Mouse (Mus musculus) lung, adult 2 months (tissue): ENCODE data around the gene Nfix. TPM values are rescaled to one million over a fixed set of nuclear protein-coding genes. Genes with fewer than 3 reads are reported as not detected.

ENCODE experiments used
- DNase-seq: peaks from one replicate; pipeline ENCODE4 v3.0.0; 2022
- H3K4me1 ChIP-seq: fragments of 200-500 bp; 2 replicates; pipeline ENCODE4 v1.6.1; 2011; ENCODE audit warnings: low read length; ENCODE audit not compliant: control insufficient read depth, insufficient read depth
- H3K4me3 ChIP-seq: fragments of 200-500 bp; replicated peaks from 2 replicates; pipeline ENCODE3; 2011; ENCODE audit warnings: low read depth, mild to moderate bottlenecking, control low read depth, low read length; ENCODE audit errors: extremely low read depth
- CTCF ChIP-seq: fragments of 200-500 bp; IDR thresholded peaks from 2 replicates; pipeline ENCODE4 v1.5.1; 2011; ENCODE audit warnings: mild to moderate bottlenecking, low read length, control low read depth; ENCODE audit not compliant: insufficient read depth
- POLR2A ChIP-seq: fragments of 200-500 bp; IDR thresholded peaks from 2 replicates; pipeline ENCODE4 v1.6.1; 2011; ENCODE audit warnings: low read depth, mild to moderate bottlenecking, control low read depth, low read length, borderline replicate concordance; ENCODE audit errors: extremely low read depth
- WGBS: fragments of 180-500 bp; shearing (Covaris S2); methylation state at CpG from one replicate; pipeline ENCODE4 v1.1.7; 2018; 5-methylcytosine and 5-hydroxymethylcytosine counted together
- polyA plus RNA-seq: library from polyadenylated mRNA; depleted of rRNA; stranded (reverse); fragments of >200 nt; gene quantifications from 2 replicates; pipeline ENCODE4 v1.2.3, GENCODE M21; 2012

Gene Nfix
- polyA plus RNA-seq, 1 experiment, result 96.2 TPM

- Histone ChIP-seq H3K4me1 (peaks cover 33% of the 10 kb centered on the region), H3K4me3 (peak overlapping the region; percentile 54)
- no peak for TF ChIP-seq CTCF
- TF ChIP-seq POLR2A, result no peak
- no peak for DNase-seq
- 2% methylated on average over 19 of the region's 19 CpGs for WGBS
These were observed 26.3 kb downstream of the Nfix start for GRCm38 (mm10) chr8:84773833-84774232.

DNA sequence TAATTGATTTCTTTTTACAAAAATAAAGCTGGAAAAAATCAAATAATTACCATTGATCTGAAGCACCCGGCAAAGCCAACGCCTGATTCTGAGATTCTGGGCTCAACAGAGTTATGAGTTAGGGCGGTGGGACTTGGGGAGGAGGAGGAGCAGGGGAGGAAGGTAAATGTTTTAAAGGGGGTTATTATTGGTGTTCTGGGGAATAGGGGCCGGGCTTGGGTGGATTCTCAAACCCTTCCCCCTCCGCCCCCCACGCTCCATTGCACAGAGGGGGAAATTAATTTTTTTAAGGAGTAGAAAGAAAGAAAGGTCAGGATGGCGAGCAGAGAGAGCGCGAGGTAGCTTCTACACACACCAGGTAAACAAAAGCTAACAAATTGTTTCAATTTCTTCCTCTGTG is 26.8 kb downstream of the Nfix start:
- no peak overlapping the region for H3K4me3 ChIP-seq
- DNase-seq, result no peak
- TF ChIP-seq CTCF (no peak), POLR2A (no peak)
- 28% methylated on average over 9 of the region's 9 CpGs for WGBS
- peaks cover 33% of the 10 kb centered on the region for H3K4me1 ChIP-seq

DNA sequence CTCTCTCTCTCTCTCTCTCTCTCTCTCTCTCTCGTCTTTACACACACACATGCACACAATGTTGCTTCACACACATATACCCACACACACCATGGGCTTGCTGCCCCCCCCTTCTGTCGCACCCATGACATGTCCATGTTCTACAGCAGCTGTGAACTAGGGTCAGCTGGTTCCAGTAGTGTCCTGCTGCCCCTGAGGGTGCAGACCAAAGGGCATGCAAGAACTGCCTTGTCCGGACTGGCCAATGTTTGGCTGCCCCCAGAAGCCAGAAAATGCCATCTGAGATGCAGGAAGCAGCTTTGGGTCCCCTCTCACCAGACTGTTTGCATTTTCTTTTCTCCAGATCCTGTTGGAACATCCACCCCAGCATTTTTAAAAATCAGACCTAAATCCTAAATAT is 27.5 kb downstream of the Nfix start:
- Histone ChIP-seq H3K4me1 (peaks cover 33% of the 10 kb centered on the region), H3K4me3 (no peak overlapping the region)
- WGBS, result 35% methylated on average over 3 of the region's 3 CpGs
- no peak for DNase-seq
- no peak for TF ChIP-seq POLR2A
- TF ChIP-seq CTCF, result no peak

DNA sequence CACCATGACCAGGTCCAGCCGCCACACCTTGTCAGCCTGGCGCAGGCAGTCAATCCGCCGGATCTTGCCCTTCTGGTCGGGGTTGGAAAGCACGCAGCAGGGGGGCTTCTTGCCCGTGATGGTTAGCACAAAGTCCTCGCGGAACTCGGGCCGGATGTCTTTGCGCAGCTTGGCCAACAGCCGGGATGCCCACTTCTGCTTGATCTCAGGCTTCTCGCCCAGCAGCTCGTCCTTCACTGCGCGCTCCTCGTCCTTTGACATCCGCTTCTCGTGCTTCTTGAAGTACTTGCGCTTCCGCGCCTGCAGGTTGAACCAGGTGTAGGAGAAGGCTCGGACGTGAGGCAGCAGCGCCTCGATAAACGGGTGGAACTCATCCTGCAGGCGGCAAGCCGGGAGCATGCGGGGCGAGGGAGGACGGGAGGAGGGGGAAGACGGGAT is 28.2 kb downstream of the Nfix start:
- TF ChIP-seq CTCF, result no peak
- peak; percentile 29; the same call in 1 of the 2 replicates for TF ChIP-seq POLR2A
- 29% methylated on average over 34 of the region's 34 CpGs for WGBS
- Histone ChIP-seq H3K4me1 (peaks cover 33% of the 10 kb centered on the region), H3K4me3 (peak overlapping the region; percentile 27)
- DNase-seq, result peak; percentile 62

DNA sequence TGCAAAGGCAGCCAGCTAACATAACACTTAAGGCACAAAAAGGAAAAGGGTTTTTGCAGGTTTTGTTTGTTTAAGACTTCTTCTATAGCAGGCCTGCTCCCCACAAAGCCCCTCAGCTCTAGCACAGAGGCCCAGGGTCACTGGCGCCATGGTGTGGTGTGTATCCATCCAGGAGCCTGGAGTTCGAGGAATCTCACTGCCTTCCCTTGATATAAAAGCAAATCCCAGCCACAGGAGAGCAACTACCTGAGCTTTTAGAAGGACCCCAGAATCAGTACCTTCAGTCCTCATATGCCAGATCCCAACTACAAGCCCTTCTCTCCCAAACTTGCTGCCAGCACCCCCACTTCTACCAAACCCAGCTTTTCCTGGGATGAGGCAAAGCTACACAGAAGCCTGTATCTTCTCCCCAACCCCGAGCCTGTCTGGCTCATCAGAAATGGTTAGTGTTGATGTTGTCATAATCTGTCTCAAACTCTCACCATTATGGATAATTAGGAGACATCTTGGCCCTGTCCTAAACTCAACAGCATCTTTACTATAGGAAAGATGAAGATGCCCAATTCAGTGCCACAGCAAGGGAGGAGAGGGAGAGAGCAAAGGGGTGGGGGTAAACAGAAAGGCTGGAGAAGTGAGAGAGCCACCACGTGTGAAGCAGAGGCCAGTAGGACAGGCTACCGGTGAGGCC is 29.0 kb downstream of the Nfix start:
- no peak for DNase-seq
- TF ChIP-seq POLR2A (no peak), CTCF (no peak)
- peaks cover 35% of the 10 kb centered on the region for H3K4me1 ChIP-seq
- no peak overlapping the region for H3K4me3 ChIP-seq
- 47% methylated on average over 5 of the region's 5 CpGs for WGBS

- Histone ChIP-seq H3K4me1 (peaks cover 36% of the 10 kb centered on the region), H3K4me3 (peak overlapping the region; percentile 31)
- 33% methylated on average over 12 of the region's 12 CpGs for WGBS
- TF ChIP-seq POLR2A (no peak), CTCF (no peak)
- no peak for DNase-seq
These were observed 29.8 kb downstream of the Nfix start for GRCm38 (mm10) chr8:84770100-84770953.

GRCm38 (mm10) chr8:84769324-84769723 is 30.8 kb downstream of the Nfix start:
- DNase-seq, result no peak
- TF ChIP-seq POLR2A (no peak), CTCF (no peak)
- peaks cover 31% of the 10 kb centered on the region for H3K4me1 ChIP-seq
- 81% methylated on average over 8 of the region's 8 CpGs for WGBS
- H3K4me3 ChIP-seq, result no peak overlapping the region

DNA sequence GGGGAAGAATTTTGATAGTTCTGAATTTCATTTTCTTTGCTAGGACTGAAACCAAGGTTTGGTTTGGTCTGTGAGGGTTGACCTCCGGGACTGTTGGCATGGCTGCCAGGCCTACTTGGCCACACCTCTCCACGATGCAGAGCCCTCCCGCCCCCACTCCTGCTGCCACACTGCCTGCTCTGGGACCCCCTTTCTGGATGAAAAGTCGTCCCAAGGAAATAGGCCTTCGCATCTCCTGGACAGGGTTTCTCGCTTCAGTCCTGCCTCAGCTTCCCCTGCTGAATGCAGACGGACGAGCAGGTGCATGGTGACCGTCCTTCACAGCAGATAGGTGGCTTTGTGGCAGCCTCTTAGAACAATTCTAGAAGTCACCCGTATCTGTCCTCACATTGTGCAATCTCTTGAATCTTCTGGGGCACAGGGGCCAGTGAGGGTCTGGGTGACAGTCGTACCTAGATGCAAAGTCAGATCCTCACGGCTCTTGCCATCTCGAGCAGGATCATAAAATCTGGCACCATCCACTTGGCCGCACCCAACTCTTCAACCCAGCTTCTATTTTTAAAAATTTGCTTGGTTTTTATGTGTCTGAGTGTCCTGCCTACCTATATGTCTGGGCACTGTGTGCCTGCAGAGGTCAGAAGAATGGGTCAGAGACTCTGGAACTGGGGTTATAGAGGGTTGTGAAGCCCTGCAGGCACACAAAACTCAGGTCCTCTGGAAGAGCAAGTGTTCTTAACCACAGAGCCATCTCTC is 31.6 kb downstream of the Nfix start:
- no peak for DNase-seq
- H3K4me3 ChIP-seq, result no peak overlapping the region
- WGBS, result 78% methylated on average over 14 of the region's 14 CpGs
- H3K4me1 ChIP-seq, result peaks cover 35% of the 10 kb centered on the region
- TF ChIP-seq POLR2A, result no peak

DNA sequence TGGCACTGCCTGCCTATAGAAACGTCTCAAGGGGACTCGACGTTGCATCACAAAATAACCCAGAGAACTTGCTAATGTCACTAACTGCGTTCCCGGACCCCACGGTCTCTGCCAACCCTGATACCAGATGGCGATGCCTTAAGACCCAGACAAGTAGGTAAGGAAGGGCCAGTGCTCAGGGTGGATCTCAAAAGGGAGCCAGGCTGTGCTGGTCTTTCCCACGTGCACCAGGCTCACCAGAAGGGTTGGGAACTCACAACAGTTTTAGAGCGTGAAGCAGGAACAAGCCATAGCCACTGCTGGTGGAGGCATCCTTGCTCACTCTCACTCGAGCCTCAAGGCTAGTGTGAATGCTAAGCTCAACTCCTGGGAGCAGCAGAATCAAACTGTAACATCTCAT is 32.9 kb downstream of the Nfix start:
- 79% methylated on average over 10 of the region's 10 CpGs for whole genome bisulfite sequencing
- no peak for DNase-seq
- Histone ChIP-seq H3K4me3 (no peak overlapping the region), H3K4me1 (peaks cover 32% of the 10 kb centered on the region)
- no peak for TF ChIP-seq CTCF
- TF ChIP-seq POLR2A, result no peak
